Mouse (Mus musculus) heart, embryonic 11.5 days (tissue): ENCODE data around the gene Notch2. TPM values are rescaled to one million over a fixed set of nuclear protein-coding genes. Genes with fewer than 3 reads are reported as not detected.

Source experiments
- ATAC-seq: fragments of 200-750 bp; cut with Nextera tagmentation; replicated peaks from 2 replicates; pipeline ENCODE4 v1.8.0; 2017; ENCODE audit warnings: moderate library complexity; ENCODE audit not compliant: insufficient number of reproducible peaks, low FRiP score, low TSS enrichment
- H3K27ac ChIP-seq: fragments of 300-500 bp; sonication (generic); 2 replicates; pipeline ENCODE4 v1.5.1; 2014; ENCODE audit warnings: mild to moderate bottlenecking, low read depth, low read length
- H3K27me3 ChIP-seq: fragments of 300-500 bp; sonication (generic); 2 replicates; pipeline ENCODE4 v1.6.1; 2014; ENCODE audit warnings: mild to moderate bottlenecking, low read length, mixed read lengths; ENCODE audit not compliant: control insufficient read depth, insufficient read depth
- H3K36me3 ChIP-seq: fragments of 300-500 bp; sonication (generic); 2 replicates; pipeline ENCODE4 v1.6.1; 2014; ENCODE audit warnings: mild to moderate bottlenecking, low read length, moderate library complexity, mixed read lengths; ENCODE audit not compliant: control insufficient read depth, insufficient read depth
- H3K4me1 ChIP-seq: fragments of 300-500 bp; sonication (generic); 2 replicates; pipeline ENCODE4 v1.6.1; 2014; ENCODE audit warnings: low read length; ENCODE audit not compliant: control insufficient read depth, insufficient read depth
- H3K4me2 ChIP-seq: fragments of 300-500 bp; sonication (generic); 2 replicates; pipeline ENCODE4 v1.6.1; 2014; ENCODE audit warnings: mild to moderate bottlenecking, moderate library complexity
- H3K4me3 ChIP-seq: fragments of 300-500 bp; sonication (generic); 2 replicates; pipeline ENCODE4 v1.5.1; 2014; ENCODE audit warnings: low read depth, low read length
- H3K9ac ChIP-seq: fragments of 300-500 bp; sonication (generic); 2 replicates; pipeline ENCODE4 v1.6.1; 2014; ENCODE audit warnings: mild to moderate bottlenecking, low read depth, low read length, moderate library complexity
- H3K9me3 ChIP-seq: fragments of 300-500 bp; sonication (generic); replicated peaks from 2 replicates; pipeline ENCODE4 v1.6.1; 2016; ENCODE audit warnings: low read length; ENCODE audit not compliant: control insufficient read depth
- WGBS: fragments of 180-500 bp; shearing (Covaris S2); extraction: QIAGEN DNeasy Blood & Tissue Kit; methylation state at CpG from one replicate; pipeline ENCODE4 v1.1.7; 2014; ENCODE audit not compliant: insufficient replicate concordance; 5-methylcytosine and 5-hydroxymethylcytosine counted together
- polyA plus RNA-seq: library from polyadenylated mRNA; unstranded; fragments of >200 nt; fragmentation: Nextera tagmentation; extraction: Ambion mirVana; gene quantifications from 2 replicates; pipeline ENCODE4 v1.2.1, GENCODE M21; 2014

The Notch2 gene
- polyA plus RNA-seq, 1 experiment from 2014 or later, result 12.5 TPM

DNA sequence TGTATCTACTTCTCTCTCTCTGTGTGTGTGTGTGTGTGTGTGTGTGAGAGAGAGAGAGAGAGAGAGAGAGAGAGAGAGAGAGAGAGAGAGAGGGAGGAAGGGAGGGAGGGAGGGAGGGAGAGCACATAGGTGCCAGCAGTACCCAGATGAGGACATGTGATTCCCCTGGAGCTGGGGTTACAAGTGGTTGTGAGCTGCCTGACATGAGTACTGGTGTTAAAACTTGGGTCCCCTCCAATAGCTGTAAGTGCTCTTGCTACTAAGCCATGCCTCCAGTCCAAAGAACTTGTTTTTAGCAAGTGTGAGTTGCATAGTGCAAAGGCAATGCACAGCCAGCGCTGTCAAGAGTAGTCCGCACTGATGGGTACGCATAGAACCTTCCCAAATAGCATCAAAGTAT, 26.2 kb upstream of the Notch2 start:
- WGBS, result 87% methylated on average over 3 of the region's 3 CpGs
- H3K36me3 ChIP-seq, result no peaks in the 10 kb centered on the region
- H3K27me3 ChIP-seq, result no peaks in the 10 kb centered on the region
- no peak for ATAC-seq
- no peak overlapping the region for H3K4me3 ChIP-seq
- no peak overlapping the region for H3K4me2 ChIP-seq
- no peaks in the 10 kb centered on the region for H3K4me1 ChIP-seq
- H3K27ac ChIP-seq, result no peak overlapping the region
- H3K9me3 ChIP-seq, result no peaks in the 10 kb centered on the region
- H3K9ac ChIP-seq, result no peak overlapping the region

DNA sequence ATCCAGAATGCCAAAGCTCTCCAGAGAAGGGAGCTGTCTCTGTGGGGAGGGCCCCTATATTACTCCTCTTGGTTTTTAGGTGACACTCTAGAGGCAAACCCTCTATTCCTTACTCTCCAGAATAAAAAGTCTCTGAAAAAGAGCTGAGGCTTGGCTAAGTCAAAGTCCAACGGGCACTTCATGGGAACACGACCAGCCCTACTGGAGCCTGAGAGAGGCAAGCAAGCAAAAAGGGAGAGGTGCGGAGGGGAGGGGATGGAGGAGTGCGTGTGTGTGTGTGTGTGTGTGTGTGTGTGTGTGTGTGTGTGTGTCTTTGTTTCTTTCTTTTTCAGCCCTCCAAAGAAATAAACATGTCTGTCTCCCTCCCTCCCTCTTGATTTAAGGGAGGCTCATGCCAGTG, 24.6 kb upstream of the Notch2 start:
- no peak overlapping the region for H3K9ac ChIP-seq
- no peaks in the 10 kb centered on the region for H3K27me3 ChIP-seq
- no peaks in the 10 kb centered on the region for H3K36me3 ChIP-seq
- H3K4me3 ChIP-seq, result no peak overlapping the region
- WGBS, result 81% methylated on average over 4 of the region's 4 CpGs
- no peaks in the 10 kb centered on the region for H3K9me3 ChIP-seq
- no peaks in the 10 kb centered on the region for H3K4me1 ChIP-seq
- H3K27ac ChIP-seq, result no peak overlapping the region
- no peak for ATAC-seq
- H3K4me2 ChIP-seq, result no peak overlapping the region

- Histone ChIP-seq H3K27me3 (no peaks in the 10 kb centered on the region), H3K27ac (no peak overlapping the region), H3K9me3 (no peaks in the 10 kb centered on the region), H3K4me1 (no peaks in the 10 kb centered on the region), H3K4me2 (no peak overlapping the region), H3K4me3 (no peak overlapping the region), H3K9ac (no peak overlapping the region), H3K36me3 (no peaks in the 10 kb centered on the region)
- 94% methylated on average over 5 of the region's 5 CpGs for WGBS
- ATAC-seq, result no peak
Measured at GRCm38 (mm10) chr3:97990576-97990975, 22.8 kb upstream of the Notch2 start.

DNA sequence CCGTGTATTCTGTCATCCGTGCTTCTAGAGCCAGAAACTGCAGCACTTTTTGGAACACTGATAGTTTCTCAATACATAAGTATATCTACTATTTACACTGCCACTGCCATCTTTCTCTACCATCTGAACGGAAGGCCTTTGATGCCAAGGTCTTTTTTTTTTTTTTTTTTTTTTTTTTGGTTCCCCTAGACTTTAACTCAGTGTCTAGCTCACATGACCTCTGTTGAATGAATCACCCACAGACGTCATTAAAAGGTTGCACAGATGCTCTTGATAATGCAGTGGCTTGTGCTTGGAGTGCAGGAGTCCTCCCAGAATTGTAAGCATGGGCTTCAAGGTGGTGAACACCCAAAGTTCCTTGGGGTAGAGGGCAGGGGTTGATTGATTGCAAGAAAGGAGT, 21.0 kb upstream of the Notch2 start:
- ATAC-seq, result no peak
- no peak overlapping the region for H3K9ac ChIP-seq
- no peak overlapping the region for H3K27ac ChIP-seq
- H3K4me2 ChIP-seq, result no peak overlapping the region
- no peak overlapping the region for H3K4me3 ChIP-seq
- H3K36me3 ChIP-seq, result no peaks in the 10 kb centered on the region
- H3K27me3 ChIP-seq, result no peaks in the 10 kb centered on the region
- 69% methylated on average over 4 of the region's 4 CpGs for WGBS
- no peaks in the 10 kb centered on the region for H3K4me1 ChIP-seq
- no peaks in the 10 kb centered on the region for H3K9me3 ChIP-seq

DNA sequence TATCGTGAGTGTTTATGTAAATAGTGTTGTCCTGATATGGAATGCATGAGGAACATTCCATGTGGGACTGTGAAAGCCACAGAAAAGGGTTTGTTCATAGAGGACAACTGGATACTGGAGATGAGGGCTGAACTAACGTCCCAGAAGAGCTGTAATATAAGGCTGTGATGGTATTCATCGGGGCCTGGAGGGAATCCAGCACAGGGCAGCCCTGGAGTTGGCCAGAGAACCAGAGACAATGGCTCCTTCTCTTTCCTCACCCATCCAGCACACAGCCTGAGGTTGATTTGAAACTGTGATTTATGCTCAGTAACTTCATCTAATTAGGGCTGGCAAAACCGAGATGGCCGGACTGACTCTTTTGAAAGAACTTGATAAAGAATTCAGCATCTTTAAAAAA, 20.1 kb upstream of the Notch2 start:
- no peak overlapping the region for H3K4me3 ChIP-seq
- H3K36me3 ChIP-seq, result no peaks in the 10 kb centered on the region
- no peaks in the 10 kb centered on the region for H3K9me3 ChIP-seq
- no peak overlapping the region for H3K4me2 ChIP-seq
- H3K27ac ChIP-seq, result no peak overlapping the region
- 63% methylated on average over 5 of the region's 5 CpGs for WGBS
- no peak for ATAC-seq
- no peaks in the 10 kb centered on the region for H3K27me3 ChIP-seq
- H3K9ac ChIP-seq, result no peak overlapping the region
- H3K4me1 ChIP-seq, result no peaks in the 10 kb centered on the region

DNA sequence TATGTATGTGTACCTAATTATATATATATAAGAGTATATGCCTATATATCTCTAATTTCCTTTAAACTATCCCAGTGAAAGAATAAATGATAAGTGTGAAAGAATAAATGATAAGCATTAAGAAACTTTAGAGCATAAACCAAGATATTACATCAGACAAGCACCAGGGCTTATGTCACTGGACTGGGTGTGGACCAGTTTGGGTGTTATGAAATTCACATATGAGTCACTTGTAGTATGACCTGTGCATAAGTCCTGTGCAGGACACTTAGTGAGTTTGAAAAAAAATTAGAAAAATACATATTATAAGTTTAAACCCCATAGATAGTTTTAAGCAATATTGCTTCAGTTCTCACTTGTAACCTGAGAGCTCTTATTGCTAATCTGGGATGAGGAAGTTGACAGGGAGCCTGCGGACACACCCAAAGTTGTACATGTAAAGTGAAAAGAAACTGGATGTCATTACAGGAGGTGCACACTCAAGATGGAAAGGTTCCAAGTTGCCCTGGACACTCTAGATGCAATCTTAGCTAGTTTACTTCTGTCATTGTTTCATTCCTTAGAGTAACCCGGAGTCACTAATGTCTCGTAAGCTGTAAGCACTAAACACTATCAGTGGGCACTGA, 19.3 kb upstream of the Notch2 start:
- H3K4me1 ChIP-seq, result no peaks in the 10 kb centered on the region
- 87% methylated on average over 3 of the region's 3 CpGs for WGBS
- no peaks in the 10 kb centered on the region for H3K36me3 ChIP-seq
- H3K4me2 ChIP-seq, result no peak overlapping the region
- H3K4me3 ChIP-seq, result no peak overlapping the region
- H3K27ac ChIP-seq, result no peak overlapping the region
- no peak overlapping the region for H3K9ac ChIP-seq
- H3K9me3 ChIP-seq, result no peaks in the 10 kb centered on the region
- no peaks in the 10 kb centered on the region for H3K27me3 ChIP-seq
- no peak for ATAC-seq

- no peak for ATAC-seq
- Histone ChIP-seq H3K4me2 (no peak overlapping the region), H3K27ac (no peak overlapping the region), H3K9ac (no peak overlapping the region), H3K4me1 (no peaks in the 10 kb centered on the region), H3K9me3 (no peaks in the 10 kb centered on the region), H3K27me3 (no peaks in the 10 kb centered on the region), H3K4me3 (no peak overlapping the region), H3K36me3 (no peaks in the 10 kb centered on the region)
- 88% methylated on average over 5 of the region's 5 CpGs for WGBS
Measured at GRCm38 (mm10) chr3:97994818-97995217, 18.5 kb upstream of the Notch2 start.

DNA sequence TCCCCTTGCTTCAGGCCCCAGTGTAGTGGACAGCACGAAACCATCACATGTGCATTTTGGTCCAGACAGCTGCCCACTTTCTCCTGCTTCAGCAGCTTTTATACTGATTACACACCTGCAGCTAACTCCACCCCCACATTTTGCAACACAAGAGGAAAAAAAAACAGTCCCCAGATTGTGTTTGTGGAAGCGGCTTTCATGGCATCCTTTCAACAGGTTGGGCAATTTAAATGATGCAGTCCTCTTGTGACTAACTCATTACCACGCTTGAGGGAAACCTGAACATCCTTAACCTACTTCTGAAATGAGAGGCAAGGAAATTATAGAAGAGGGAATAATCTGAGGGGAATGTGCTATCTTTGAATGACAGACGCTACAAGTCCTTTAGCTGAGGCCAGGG, 15.0 kb upstream of the Notch2 start:
- Histone ChIP-seq H3K9me3 (no peaks in the 10 kb centered on the region), H3K4me1 (no peaks in the 10 kb centered on the region), H3K27me3 (no peaks in the 10 kb centered on the region), H3K9ac (no peak overlapping the region), H3K4me3 (no peak overlapping the region), H3K36me3 (no peaks in the 10 kb centered on the region), H3K27ac (no peak overlapping the region), H3K4me2 (no peak overlapping the region)
- WGBS, result 65% methylated on average over 4 of the region's 4 CpGs
- ATAC-seq, result no peak

GRCm38 (mm10) chr3:98003558-98003957, 9.8 kb upstream of the Notch2 start:
- ATAC-seq, result no peak
- Histone ChIP-seq H3K4me1 (no peaks in the 10 kb centered on the region), H3K4me3 (no peak overlapping the region), H3K27ac (no peak overlapping the region), H3K36me3 (no peaks in the 10 kb centered on the region), H3K9ac (no peak overlapping the region), H3K9me3 (no peaks in the 10 kb centered on the region), H3K27me3 (no peaks in the 10 kb centered on the region), H3K4me2 (no peak overlapping the region)
- WGBS, result 42% methylated on average over 4 of the region's 4 CpGs
